Mouse (Mus musculus): ENCODE results near the gene Ptprz1.
"Not testable (repeated sequence)": the region's sequence is repeated elsewhere in the genome, so short reads cannot be mapped to it uniquely, and the experiment has no call there.

The Ptprz1 gene

DNA sequence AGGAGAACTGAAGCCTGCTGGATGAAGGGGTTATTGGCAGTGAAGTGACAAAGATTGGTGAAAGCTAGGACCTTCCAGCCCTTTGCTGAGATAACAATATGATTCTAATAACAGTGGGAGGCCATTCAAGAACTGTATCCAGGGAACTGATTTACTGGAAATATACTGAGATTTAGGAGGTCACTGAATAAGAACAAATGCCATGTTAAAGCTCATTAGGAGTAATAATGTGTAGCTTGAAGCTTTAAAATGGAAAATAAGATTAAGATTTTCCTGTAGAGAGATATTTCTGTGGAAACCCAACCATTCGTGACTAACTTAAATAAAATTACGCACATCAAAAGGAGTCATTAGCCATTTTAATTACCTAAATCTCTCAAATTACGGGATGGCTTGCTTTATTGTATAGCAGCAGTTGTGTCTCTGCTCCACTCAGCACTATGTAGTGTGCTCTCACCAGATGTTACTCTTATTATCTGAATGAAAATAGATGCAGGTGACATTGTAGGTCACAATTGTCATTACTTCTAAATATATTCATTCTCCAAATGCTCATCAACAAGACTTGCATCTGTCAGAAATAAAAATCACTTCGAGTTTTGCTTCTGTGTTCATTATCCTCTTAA lies 139.8 kb downstream of the Ptprz1 start:
- no peak for DNase-seq (ENCODE audit: low read depth)

- DNase-seq (ENCODE audit: low read depth), result no peak
These were observed 152.9 kb downstream of the Ptprz1 start for GRCm38 (mm10) chr6:23028251-23028650.

DNA sequence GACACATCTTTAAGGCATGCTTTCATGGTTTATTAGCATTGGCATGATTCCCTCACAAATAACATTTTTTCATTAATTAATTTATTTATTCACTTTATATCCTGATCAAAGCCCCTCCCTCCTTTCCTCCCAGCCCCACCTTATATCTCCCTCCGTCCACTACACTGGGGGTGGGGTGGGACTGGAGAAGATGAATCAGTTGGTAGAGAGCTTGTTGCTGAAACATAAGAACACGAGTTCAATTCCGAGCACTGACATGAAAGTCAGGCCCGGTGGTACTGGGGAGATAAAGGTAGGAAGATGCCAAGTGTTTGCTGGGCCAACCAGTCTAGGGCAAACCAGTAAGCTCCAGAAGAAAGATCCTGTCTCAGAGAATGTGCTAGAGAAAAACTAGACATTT lies 173.5 kb downstream of the Ptprz1 start:
- no peak for DNase-seq (ENCODE audit: low read depth)

DNA sequence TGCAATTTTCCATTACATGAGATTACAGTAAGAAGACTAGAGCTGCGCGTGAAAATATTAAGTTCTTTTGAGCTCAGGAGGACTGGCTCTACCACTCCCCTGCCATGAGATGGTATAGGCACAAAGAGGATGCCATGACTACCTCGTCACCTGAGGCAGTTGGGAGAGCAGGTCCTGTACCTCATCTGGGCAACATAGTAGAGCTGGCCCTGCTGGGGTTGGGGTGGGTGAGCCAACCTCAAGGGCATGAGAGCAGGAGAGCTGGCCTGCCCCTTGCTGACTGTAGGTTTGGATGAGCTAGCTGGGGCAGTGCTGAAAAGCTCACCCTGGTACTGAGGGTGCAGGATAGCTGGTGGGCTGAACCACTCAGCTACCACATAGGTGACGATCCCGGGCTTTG lies 180.4 kb downstream of the Ptprz1 start:
- DNase-seq (ENCODE audit: low read depth), result no peak

- DNase-seq (ENCODE audit: low read depth), result no peak
These were observed 200.8 kb downstream of the Ptprz1 start for GRCm38 (mm10) chr6:23076060-23076459.

DNA sequence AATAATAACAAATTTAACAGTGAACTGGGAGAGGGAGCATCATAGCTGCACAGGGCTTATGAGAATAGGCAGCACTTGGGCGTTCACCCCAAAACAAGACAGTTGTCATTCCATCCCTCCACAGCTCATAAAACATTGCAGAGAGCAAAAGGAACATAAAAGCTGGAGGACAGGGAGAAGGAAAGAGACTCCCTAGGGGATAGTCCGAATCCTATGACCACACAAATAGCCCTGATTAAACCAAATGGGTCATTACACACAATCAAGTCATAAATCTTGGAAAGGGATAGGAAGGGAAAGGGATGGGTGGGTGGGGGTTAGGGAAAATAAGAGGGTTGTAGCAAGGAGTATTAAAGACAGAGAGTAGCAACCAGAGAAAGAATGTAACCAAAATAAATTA lies 203.0 kb downstream of the Ptprz1 start:
- DNase-seq (ENCODE audit: low read depth), result no peak

GRCm38 (mm10) chr6:23079991-23080680 lies 204.8 kb downstream of the Ptprz1 start:
- no peak for DNase-seq (ENCODE audit: low read depth)

DNA sequence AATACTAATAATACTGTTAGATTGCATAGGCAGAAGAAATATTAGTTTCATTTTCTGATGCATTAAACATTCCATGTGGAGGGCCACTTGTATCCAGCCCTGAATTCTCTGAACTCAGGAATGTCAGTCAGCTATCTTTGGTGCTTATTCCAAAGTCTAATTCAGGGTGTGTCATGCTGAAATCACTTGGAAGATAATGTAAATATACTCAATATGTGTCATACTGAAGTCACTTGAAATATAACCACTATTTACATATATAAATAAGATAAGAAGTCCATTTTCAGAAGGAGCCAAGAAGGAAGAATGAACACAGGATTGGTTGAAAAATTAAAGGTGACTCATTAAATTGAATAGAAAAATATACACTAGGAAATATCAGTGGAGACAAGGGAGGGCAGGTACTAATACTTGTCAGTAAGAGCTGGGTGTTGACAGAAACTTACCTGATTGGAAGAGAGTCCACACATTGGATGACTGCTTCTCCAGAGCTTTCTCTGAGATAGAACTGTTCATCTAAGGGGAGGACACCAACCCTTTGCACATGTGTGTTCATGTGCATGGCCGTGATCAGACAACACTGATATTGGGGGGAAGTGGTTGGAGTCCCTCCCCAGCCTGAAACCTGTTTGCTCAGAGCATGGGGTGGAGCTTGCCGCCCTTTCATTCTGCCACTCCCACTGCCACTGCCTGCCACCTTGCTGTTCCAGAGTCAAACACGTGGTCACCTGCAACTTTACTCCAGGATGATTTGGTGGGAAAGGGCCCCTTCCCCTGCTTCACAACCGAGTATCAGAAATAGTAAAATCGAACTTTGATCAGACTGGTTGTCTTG lies 209.5 kb downstream of the Ptprz1 start:
- DNase-seq (ENCODE audit: low read depth), result no peak

- DNase-seq (ENCODE audit: low read depth), result not testable (repeated sequence)
These were observed 214.0 kb downstream of the Ptprz1 start for GRCm38 (mm10) chr6:23089292-23089691.

DNA sequence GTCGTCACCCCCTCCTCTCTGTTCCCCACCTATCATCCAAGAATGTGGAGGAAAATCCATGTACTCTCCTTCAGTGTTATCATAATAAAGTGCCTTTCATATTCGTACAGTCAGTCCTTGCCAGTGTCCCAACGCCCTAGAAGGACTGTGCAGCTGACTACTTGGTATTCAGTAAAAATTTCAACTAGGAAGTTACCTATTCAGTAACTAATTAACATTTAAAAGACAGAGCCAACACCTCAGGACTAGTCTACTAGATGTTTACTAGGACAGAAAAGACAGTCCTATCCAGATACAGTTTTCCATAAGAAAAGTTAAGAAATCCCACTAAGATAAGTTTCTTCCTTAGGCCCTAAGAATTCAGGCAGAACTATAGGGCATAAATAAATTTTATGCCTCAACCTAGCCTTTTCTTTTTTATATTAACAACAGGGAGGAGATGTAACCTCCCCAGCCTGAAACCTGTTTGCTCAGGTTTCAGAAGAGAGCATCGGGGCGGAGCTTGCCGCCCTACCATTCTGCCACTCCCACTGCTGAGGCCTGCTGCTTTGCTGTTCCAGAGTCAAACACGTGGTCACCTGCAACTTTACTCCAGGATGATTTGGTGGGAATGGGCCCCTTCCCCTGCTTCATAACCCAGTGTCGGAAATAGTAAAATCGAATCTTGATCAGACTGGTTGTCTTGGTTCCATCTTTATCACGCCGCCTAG lies 215.2 kb downstream of the Ptprz1 start:
- DNase-seq (ENCODE audit: low read depth), result not testable (repeated sequence)

Data from naive thymus-derived CD4-positive, alpha-beta T cell, adult 2 months (primary cell).